Mouse (Mus musculus): ENCODE measurements around the gene Fam69a. TPM values are rescaled to one million over a fixed set of nuclear protein-coding genes. Genes with fewer than 3 reads are reported as not detected.
"Not testable (repeated sequence)": the region's sequence is repeated elsewhere in the genome, so short reads cannot be mapped to it uniquely, and the experiment has no call there.

Gene Fam69a
- 10 to 100 TPM; 61.9 to 92.8 TPM for polyA plus RNA-seq (2017; shearing (Covaris generic))

- ATAC-seq, result peak; percentile 62
These were observed at the start of gene Fam69a for GRCm38 (mm10) chr5:107986967-107987834. TSS of gene Fam69a (minus strand) at chr5:107987085.

GRCm38 (mm10) chr5:108035523-108035922, 48.6 kb upstream of the Fam69a start:
- ATAC-seq, result no peak

GRCm38 (mm10) chr5:108034194-108034593, 47.3 kb upstream of the Fam69a start:
- peak; percentile 40 for ATAC-seq

GRCm38 (mm10) chr5:108031267-108031666, 44.4 kb upstream of the Fam69a start:
- ATAC-seq, result no peak

- ATAC-seq, result no peak
These were observed 43.1 kb upstream of the Fam69a start for GRCm38 (mm10) chr5:108029968-108030367.

- not testable (repeated sequence) for ATAC-seq
These were observed 42.1 kb upstream of the Fam69a start for GRCm38 (mm10) chr5:108028797-108029536.

GRCm38 (mm10) chr5:108028230-108028629, 41.3 kb upstream of the Fam69a start:
- no peak for ATAC-seq

GRCm38 (mm10) chr5:108021346-108021745, 34.5 kb upstream of the Fam69a start:
- ATAC-seq, result no peak

- ATAC-seq, result no peak
These were observed 32.5 kb upstream of the Fam69a start for GRCm38 (mm10) chr5:108019367-108019766.

GRCm38 (mm10) chr5:108017232-108017631, 30.3 kb upstream of the Fam69a start:
- ATAC-seq, result no peak

GRCm38 (mm10) chr5:108015422-108015821, 28.5 kb upstream of the Fam69a start:
- ATAC-seq, result no peak

GRCm38 (mm10) chr5:108014173-108014572, 27.3 kb upstream of the Fam69a start:
- ATAC-seq, result no peak

- no peak for ATAC-seq
These were observed 22.8 kb upstream of the Fam69a start for GRCm38 (mm10) chr5:108009721-108010120.

GRCm38 (mm10) chr5:108005134-108005533, 18.2 kb upstream of the Fam69a start:
- ATAC-seq, result peak; percentile 37

- ATAC-seq, result no peak
These were observed 15.8 kb upstream of the Fam69a start for GRCm38 (mm10) chr5:108002734-108003133.

- ATAC-seq, result peak; percentile 88
These were observed 14.1 kb upstream of the Fam69a start for GRCm38 (mm10) chr5:108000776-108001548.

- ATAC-seq, result no peak
These were observed 10.8 kb upstream of the Fam69a start for GRCm38 (mm10) chr5:107997717-107998116.

GRCm38 (mm10) chr5:107995936-107996335, 9.1 kb upstream of the Fam69a start:
- no peak for ATAC-seq

- peak; percentile 29 for ATAC-seq
These were observed 958 bp upstream of the Fam69a start for GRCm38 (mm10) chr5:107987835-107988251.

GRCm38 (mm10) chr5:107986255-107986966, 474 bp downstream of the Fam69a start:
- ATAC-seq, result peak; percentile 66

- ATAC-seq, result no peak
These were observed 2.9 kb downstream of the Fam69a start for GRCm38 (mm10) chr5:107983946-107984345.

- ATAC-seq, result no peak
These were observed 4.9 kb downstream of the Fam69a start for GRCm38 (mm10) chr5:107982016-107982415.

Measured in activated CD4-positive, CD25-positive, alpha-beta regulatory T cell, adult 4 months (primary cell).